Mouse (Mus musculus): Measurements from ENCODE around the gene Nrl.

DNA sequence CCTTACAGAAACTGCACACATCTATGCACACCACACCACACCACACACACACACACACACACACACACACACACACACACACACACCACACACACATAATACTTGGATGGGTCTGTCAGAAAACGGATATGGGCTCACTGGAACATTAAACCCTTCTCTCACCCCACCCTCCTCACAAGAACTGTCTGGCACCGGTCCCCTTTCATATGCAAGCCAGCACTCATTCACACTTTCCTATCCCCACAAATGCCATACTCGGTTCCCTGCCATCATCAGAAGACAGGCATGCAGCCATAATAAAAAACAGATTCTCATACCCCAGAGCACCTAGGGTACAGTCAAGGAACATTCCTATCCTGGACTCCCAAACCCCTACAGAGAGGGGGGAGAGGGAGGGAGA, 32.7 kb downstream of the Nrl start:
- TF ChIP-seq CTCF (IDR thresholded peaks at IDR 0.05; ENCODE audit: borderline replicate concordance, extremely low read depth, insufficient read depth, insufficient read length) (no peak), POLR2A (IDR thresholded peaks at IDR 0.05; ENCODE audit: borderline replicate concordance, extremely low read depth, insufficient read depth, insufficient read length, poor library complexity, severe bottlenecking) (no peak)

All from brain, embryonic 14.5 days (tissue).